Mouse (Mus musculus) c-Kit-negative CD71-positive TER-119-positive erythroid progenitor cells, embryonic 14.5 days (primary cell): ENCODE measurements around the gene St5.

Experiments used
- DNase-seq: peaks from one replicate; pipeline ENCODE4 v3.0.0-alpha.2; 2013; ENCODE audit warnings: low read depth, low spot score

The St5 gene

GRCm38 (mm10) chr7:109529741-109530140, 173.7 kb downstream of the St5 start:
- DNase-seq: no peak

GRCm38 (mm10) chr7:109528356-109528755, 175.0 kb downstream of the St5 start:
- DNase-seq: no peak

GRCm38 (mm10) chr7:109527536-109527935, 175.9 kb downstream of the St5 start:
- no peak for DNase-seq

GRCm38 (mm10) chr7:109525740-109526663, 177.4 kb downstream of the St5 start:
- no peak for DNase-seq

GRCm38 (mm10) chr7:109524763-109525162, 178.6 kb downstream of the St5 start:
- DNase-seq: no peak

- no peak for DNase-seq
These were observed 179.0 kb downstream of the St5 start for GRCm38 (mm10) chr7:109524442-109524744.

GRCm38 (mm10) chr7:109523741-109524441, 179.5 kb downstream of the St5 start:
- no peak for DNase-seq

GRCm38 (mm10) chr7:109523304-109523703, 180.1 kb downstream of the St5 start:
- no peak for DNase-seq

GRCm38 (mm10) chr7:109522084-109522483, 181.3 kb downstream of the St5 start:
- no peak for DNase-seq

- DNase-seq: no peak
These were observed 183.5 kb downstream of the St5 start for GRCm38 (mm10) chr7:109519936-109520335.

GRCm38 (mm10) chr7:109518838-109519696, 184.3 kb downstream of the St5 start, which contains the start of gene Rpl27a:
Rpl27a (plus strand) TSS chr7:109519147.
- DNase-seq: peak; percentile 97

GRCm38 (mm10) chr7:109518036-109518681, 185.2 kb downstream of the St5 start:
- peak; percentile 58 for DNase-seq

- no peak for DNase-seq
These were observed 186.9 kb downstream of the St5 start for GRCm38 (mm10) chr7:109516500-109516899.

GRCm38 (mm10) chr7:109511838-109512237, 191.6 kb downstream of the St5 start:
- no peak for DNase-seq

GRCm38 (mm10) chr7:109510799-109511198, 192.6 kb downstream of the St5 start:
- no peak for DNase-seq

GRCm38 (mm10) chr7:109508034-109508433, 195.4 kb downstream of the St5 start, which contains the start of gene Trim66:
Trim66 (minus strand) TSS chr7:109508134.
- DNase-seq: no peak

GRCm38 (mm10) chr7:109507572-109507971, 195.8 kb downstream of the St5 start:
- DNase-seq: no peak

- no peak for DNase-seq
These were observed 196.3 kb downstream of the St5 start for GRCm38 (mm10) chr7:109507119-109507518.

GRCm38 (mm10) chr7:109497507-109497906, 205.9 kb downstream of the St5 start:
- no peak for DNase-seq

- no peak for DNase-seq
These were observed 209.8 kb downstream of the St5 start for GRCm38 (mm10) chr7:109493319-109494316.
